In genomic region chr2:65340839-65341238, GRCm38 (mm10) we compare ENCODE assay signal across 20 mouse cellular contexts. TPM values are rescaled to one million over a fixed set of nuclear protein-coding genes. Genes with fewer than 3 reads are reported as not detected.
DNase-seq lines count a peak whose midpoint lies in the region; ATAC-seq and TF ChIP-seq lines count a peak whose summit lies in the region.
"Had no signal": no experiment of that assay in that cellular context is flagged by ENCODE, and none has a peak within 500 bp of the region (broad histone marks: within the 10 kb centered on the region; RNA-seq: fewer than 3 reads in every experiment).

No protein-coding gene starts in this region.

- no peak for ATAC-seq in liver, postnatal 0 days
- no peak for ATAC-seq in liver, embryonic 11.5 days (replicated peaks; ENCODE audit: low FRiP score)
- peak; percentile 7; the same call in 1 of the 2 replicates for ATAC-seq in common myeloid progenitor, adult 5-6 weeks (replicated peaks; ENCODE audit: low read depth, poor library complexity, severe bottlenecking)
- ATAC-seq in CD4-positive, CD25-positive, alpha-beta regulatory T cell, adult 4 months, result no peak
- ATAC-seq: inflammation-experienced regulatory T-cells, adult 6 months; midbrain, embryonic 13.5 days had no signal

- TF ChIP-seq POLR2A in thymus, adult 2 months (IDR thresholded peaks at IDR 0.05; ENCODE audit: control insufficient read depth, extremely low read depth, insufficient read depth, low read length, poor library complexity), result no peak

- no peaks in the 10 kb centered on the region for H3K27me3 ChIP-seq in liver, postnatal 0 days (ENCODE audit: insufficient read depth, low read length)
- no peaks in the 10 kb centered on the region for H3K27me3 ChIP-seq in liver, embryonic 11.5 days (replicated peaks; ENCODE audit: control insufficient read depth, insufficient read depth, low read length)
- H3K27me3 ChIP-seq in thymus, adult 2 months (ENCODE audit: control insufficient read depth, insufficient read depth, low read length), result no peaks in the 10 kb centered on the region
- H3K27me3 ChIP-seq: embryonic facial prominence, embryonic 15.5 days; limb, embryonic 15.5 days; midbrain, embryonic 13.5 days; neural tube, embryonic 15.5 days had no signal

- no peak overlapping the region for H3K27ac ChIP-seq in liver, postnatal 0 days (ENCODE audit: low read depth)
- H3K27ac ChIP-seq in liver, embryonic 11.5 days (ENCODE audit: low read depth, low read length), result no peak overlapping the region
- H3K27ac ChIP-seq in thymus, adult 2 months (ENCODE audit: control insufficient read depth, insufficient read depth, low read length), result peak overlapping the region; percentile 89
- H3K27ac ChIP-seq: embryonic facial prominence, embryonic 15.5 days; forebrain, embryonic 10.5 days; limb, embryonic 15.5 days; macrophage; midbrain, embryonic 13.5 days; neural tube, embryonic 15.5 days had no signal

- H3K4me3 ChIP-seq in liver, postnatal 0 days (ENCODE audit: low read depth, low read length), result no peak overlapping the region
- no peak overlapping the region for H3K4me3 ChIP-seq in liver, embryonic 11.5 days (ENCODE audit: low read depth, low read length)
- H3K4me3 ChIP-seq in thymus, adult 2 months (ENCODE audit: control insufficient read depth, insufficient read depth, low read length), result no peak overlapping the region
- H3K4me3 ChIP-seq: embryonic facial prominence, embryonic 15.5 days; forebrain, embryonic 10.5 days; limb, embryonic 15.5 days; midbrain, embryonic 13.5 days; neural tube, embryonic 15.5 days had no signal

- TF ChIP-seq EP300 in liver, postnatal 0 days (IDR thresholded peaks at IDR 0.05; ENCODE audit: low read depth), result no peak

- peaks cover 3% of the 10 kb centered on the region; the same call in 1 of the 2 replicates for H3K4me1 ChIP-seq in liver, postnatal 0 days (ENCODE audit: insufficient read depth)
- peaks cover 4% of the 10 kb centered on the region for H3K4me1 ChIP-seq in liver, embryonic 11.5 days (replicated peaks; ENCODE audit: control insufficient read depth, insufficient read depth, low read length)
- H3K4me1 ChIP-seq in thymus, adult 2 months (replicated peaks; ENCODE audit: control insufficient read depth, insufficient read depth, low read length), result peaks cover 24% of the 10 kb centered on the region
- H3K4me1 ChIP-seq: embryonic facial prominence, embryonic 15.5 days had no signal

- H3K4me2 ChIP-seq in liver, postnatal 0 days (ENCODE audit: low read depth, low read length), result no peak overlapping the region
- H3K4me2 ChIP-seq in liver, embryonic 11.5 days, result no peak overlapping the region
- H3K4me2 ChIP-seq: embryonic facial prominence, embryonic 15.5 days; limb, embryonic 15.5 days; midbrain, embryonic 13.5 days; neural tube, embryonic 15.5 days had no signal

- TF ChIP-seq CTCF in liver, postnatal 0 days (IDR thresholded peaks at IDR 0.05; ENCODE audit: low read depth), result no peak
- TF ChIP-seq CTCF in thymus, adult 2 months (IDR thresholded peaks at IDR 0.05; ENCODE audit: borderline replicate concordance, control insufficient read depth, extremely low read depth, insufficient read depth, low read length, poor library complexity), result no peak

- 63% methylated on average over 3 of the region's 3 CpGs for WGBS in liver, postnatal 0 days (ENCODE audit: insufficient replicate concordance)
- 60% methylated on average over 3 of the region's 3 CpGs for WGBS in liver, embryonic 11.5 days
- WGBS in thymus, adult 2 months, result 68% methylated on average over 3 of the region's 3 CpGs

- no peaks in the 10 kb centered on the region for H3K36me3 ChIP-seq in liver, postnatal 0 days (replicated peaks; ENCODE audit: insufficient read depth, low read length)
- no peaks in the 10 kb centered on the region for H3K36me3 ChIP-seq in liver, embryonic 11.5 days (ENCODE audit: control insufficient read depth, insufficient read depth, low read length)
- H3K36me3 ChIP-seq in thymus, adult 2 months (ENCODE audit: control insufficient read depth, insufficient read depth, low read length), result no peaks in the 10 kb centered on the region
- H3K36me3 ChIP-seq: embryonic facial prominence, embryonic 15.5 days; forebrain, embryonic 10.5 days; limb, embryonic 15.5 days; midbrain, embryonic 13.5 days; neural tube, embryonic 15.5 days had no signal

- no peak overlapping the region for H3K9ac ChIP-seq in liver, postnatal 0 days (replicated peaks)
- no peak overlapping the region for H3K9ac ChIP-seq in liver, embryonic 11.5 days (ENCODE audit: low read depth, low read length)
- H3K9ac ChIP-seq: embryonic facial prominence, embryonic 15.5 days; limb, embryonic 15.5 days; midbrain, embryonic 13.5 days; neural tube, embryonic 15.5 days had no signal

- DNase-seq in liver, postnatal 0 days, result peak; percentile 28
- DNase-seq in liver, embryonic 11.5 days (ENCODE audit: low spot score), result no peak
- DNase-seq in thymus, adult 2 months, result peak; percentile 60
- DNase-seq in ovary, adult 18-20 months (ENCODE audit: low spot score), result no peak
- DNase-seq in testis, postnatal 10 days (ENCODE audit: low spot score), result no peak
- DNase-seq: adrenal gland, postnatal 10 days; cerebellum, adult 2 months; embryo, embryonic 11 days; heart, adult 18-20 months; kidney, postnatal 4 days; lung, adult 18-20 months had no signal

- no peaks in the 10 kb centered on the region for H3K9me3 ChIP-seq in liver, postnatal 0 days (ENCODE audit: low read length)
- no peaks in the 10 kb centered on the region for H3K9me3 ChIP-seq in liver, embryonic 11.5 days (ENCODE audit: control insufficient read depth, low read length)
- H3K9me3 ChIP-seq: embryonic facial prominence, embryonic 15.5 days; forebrain, embryonic 10.5 days; limb, embryonic 15.5 days; midbrain, embryonic 13.5 days; neural tube, embryonic 15.5 days had no signal

RNA-seq across cellular contexts. Expression of gene Slc38a11, which starts 23.0 kb away (rescaled TPM):
- polyA plus RNA-seq in liver, postnatal 0 days (2015; fragmentation: Nextera tagmentation; extraction: Ambion mirVana), result 0.12 TPM in 1 of 2 replicates, not detected in the other
- 0.23 TPM in 1 of 2 replicates, not detected in the other for polyA plus RNA-seq in liver, embryonic 11.5 days (2014; fragmentation: Nextera tagmentation; extraction: Ambion mirVana)
- 0.05 TPM in 1 of 2 replicates, not detected in the other for total RNA-seq in common myeloid progenitor, adult 5-6 weeks (2017)
- 0.15 TPM in 1 of 2 replicates, not detected in the other for polyA plus RNA-seq in thymus, adult 2 months (2012; rRNA removed)
- not detected for polyA plus RNA-seq in CD4-positive, CD25-positive, alpha-beta regulatory T cell, adult 4 months (2017; shearing (Covaris generic))
- polyA plus RNA-seq: macrophage had no signal

Comparison
In these comparisons a context has a peak if more than half of its experiments do, and no peak if none do; other contexts are left out.
1. DNase-seq: peak in liver, postnatal 0 days (single experiment) and thymus, adult 2 months (single experiment); none in liver, embryonic 11.5 days (single experiment), ovary, adult 18-20 months (single experiment) and testis, postnatal 10 days (single experiment).